Mouse (Mus musculus) spleen, adult 2 months (tissue): ENCODE data around the gene Lrrc8c.

Experiments used
- CTCF ChIP-seq: fragments of 200-500 bp; IDR thresholded peaks from 2 replicates; pipeline ENCODE4 v1.5.1; 2011; ENCODE audit warnings: mild to moderate bottlenecking, inconsistent platforms; ENCODE audit not compliant: insufficient read depth, insufficient read length, insufficient replicate concordance; ENCODE audit errors: extremely low read depth
- POLR2A ChIP-seq: fragments of 200-500 bp; IDR thresholded peaks from 2 replicates; pipeline ENCODE4 v1.6.1; 2011; ENCODE audit warnings: low read depth, low read length, inconsistent platforms

GRCm38 (mm10) chr5:105496133-105496532 is 23.1 kb upstream of the Lrrc8c start:
- TF ChIP-seq CTCF (no peak), POLR2A (no peak)
